Mouse (Mus musculus) embryonic fibroblast, embryonic 13.5 days (primary cell): ENCODE results near the gene Smoc1.

ENCODE experiments used
- CTCF ChIP-seq: IDR thresholded peaks from 2 replicates; pipeline ENCODE4 v1.5.1; 2011; ENCODE audit warnings: mild to moderate bottlenecking, control low read depth, low read length, moderate library complexity, borderline replicate concordance; ENCODE audit not compliant: insufficient read depth
- POLR2A ChIP-seq: IDR thresholded peaks from 2 replicates; pipeline ENCODE4 v1.6.1; 2011; ENCODE audit warnings: low read depth, mild to moderate bottlenecking, control low read depth, low read length, moderate library complexity

- TF ChIP-seq POLR2A, result no peak
- no peak for TF ChIP-seq CTCF
These were observed 48.3 kb downstream of the Smoc1 start for GRCm38 (mm10) chr12:81074941-81075340.
